Mouse (Mus musculus) CD4-positive naive resting alpha-beta T cell, adult 57 days (primary cell): Measurements from ENCODE around the gene Amh. TPM values are rescaled to one million over a fixed set of nuclear protein-coding genes. Genes with fewer than 3 reads are reported as not detected.

Experiments used
- total RNA-seq: library from RNA; stranded (reverse); gene quantifications from one replicate; pipeline ENCODE4 v1.2.4, GENCODE M21; 2023

Gene Amh
- total RNA-seq = 2.4 TPM

GRCm38 (mm10) chr10:80804916-80805315 is at the start of gene Amh:
Gene Amh, plus strand, starts transcription at chr10:80805243.

GRCm38 (mm10) chr10:80798150-80799006 is 6.7 kb upstream of the Amh start, which contains the start of the genes Sf3a2 and Plekhj1:
Gene Sf3a2, plus strand, starts transcription at chr10:80798198.
Gene Plekhj1, minus strand, starts transcription at chr10:80798626.

GRCm38 (mm10) chr10:80813366-80813765 is 8.3 kb downstream of the Amh start, which contains the start of gene Jsrp1:
Gene Jsrp1, minus strand, starts transcription at chr10:80813498.

GRCm38 (mm10) chr10:80826151-80827062 is 21.4 kb downstream of the Amh start, which contains the start of gene Oaz1:
Gene Oaz1, plus strand, starts transcription at chr10:80826656.

GRCm38 (mm10) chr10:80843931-80844547 is 39.0 kb downstream of the Amh start, which contains the start of gene Lingo3:
Gene Lingo3, minus strand, starts transcription at chr10:80844039.

GRCm38 (mm10) chr10:80854913-80855748 is 50.1 kb downstream of the Amh start, which contains the start of the genes Lsm7 and Sppl2b:
Gene Lsm7, minus strand, starts transcription at chr10:80855209.
Gene Sppl2b, plus strand, starts transcription at chr10:80855275.

Other genes with a start within 250 kb of the Amh start
- gene Rexo1, start 243.7 kb upstream of the Amh start, total RNA-seq = 136 TPM
- 27.8 TPM for gene Klf16, start 227.9 kb upstream of the Amh start, total RNA-seq
- gene Abhd17a, start 214.9 kb upstream of the Amh start, total RNA-seq = 51.8 TPM
- 51.3 TPM for gene Scamp4, start 202.4 kb upstream of the Amh start, total RNA-seq
- 7.8 TPM for gene Adat3, start 202.4 kb upstream of the Amh start, total RNA-seq
- 5.4 TPM for gene Gm49322, start 199.2 kb upstream of the Amh start, total RNA-seq
- gene Csnk1g2, start 182.4 kb upstream of the Amh start, total RNA-seq = 206 TPM
- gene Btbd2, start 148.2 kb upstream of the Amh start, total RNA-seq = 26.8 TPM
- gene Mknk2, start 127.1 kb upstream of the Amh start, total RNA-seq = 304 TPM
- gene Mob3a, start 103.3 kb upstream of the Amh start, total RNA-seq = 150 TPM
- 62.9 TPM for gene Izumo4, start 103.1 kb upstream of the Amh start, total RNA-seq
- 126 TPM for gene Ap3d1, start 63.0 kb upstream of the Amh start, total RNA-seq
- gene Dot1l, start 50.0 kb upstream of the Amh start, total RNA-seq = 82.2 TPM
- gene Sf3a2, start 7.0 kb upstream of the Amh start, total RNA-seq = 63.1 TPM
- gene Plekhj1, start 6.6 kb upstream of the Amh start, total RNA-seq = 116 TPM
- gene Jsrp1, start 8.3 kb downstream of the Amh start, total RNA-seq = not detected
- 545 TPM for gene Oaz1, start 21.4 kb downstream of the Amh start, total RNA-seq
- not detected for gene Lingo3, start 38.8 kb downstream of the Amh start, total RNA-seq
- 24.7 TPM for gene Lsm7, start 50.0 kb downstream of the Amh start, total RNA-seq
- gene Sppl2b, start 50.0 kb downstream of the Amh start, total RNA-seq = 39.0 TPM
- not detected for gene Tmprss9, start 66.6 kb downstream of the Amh start, total RNA-seq
- 72.7 TPM for gene Timm13, start 95.7 kb downstream of the Amh start, total RNA-seq
- 10.2 TPM for gene Lmnb2, start 113.0 kb downstream of the Amh start, total RNA-seq
- 28.6 TPM for gene Gadd45b, start 124.8 kb downstream of the Amh start, total RNA-seq
- gene Gng7, start 209.7 kb downstream of the Amh start, total RNA-seq = not detected
- not detected for gene Diras1, start 220.4 kb downstream of the Amh start, total RNA-seq
- gene Slc39a3, start 232.2 kb downstream of the Amh start, total RNA-seq = 17.1 TPM